Mouse (Mus musculus) ES-Bruce4 (cell line): Measurements from ENCODE around the gene Cbfa2t3. TPM values are rescaled to one million over a fixed set of nuclear protein-coding genes. Genes with fewer than 3 reads are reported as not detected.

Experiments
- H3K27ac ChIP-seq: 2 replicates; pipeline ENCODE4 v1.5.1; 2012; ENCODE audit warnings: low read length, inconsistent platforms; ENCODE audit not compliant: insufficient read depth
- H3K27me3 ChIP-seq: 2 replicates; pipeline ENCODE4 v1.6.1; 2012; ENCODE audit warnings: mild to moderate bottlenecking, low read length, inconsistent platforms; ENCODE audit not compliant: control insufficient read depth, poor library complexity, insufficient read depth, severe bottlenecking
- H3K36me3 ChIP-seq: 2 replicates; pipeline ENCODE4 v1.6.1; 2012; ENCODE audit warnings: inconsistent platforms, mild to moderate bottlenecking, low read length, moderate library complexity; ENCODE audit not compliant: control insufficient read depth, poor library complexity, insufficient read depth, severe bottlenecking
- H3K4me1 ChIP-seq: one replicate; pipeline ENCODE4 v1.8.1; 2011; ENCODE audit warnings: low read length; ENCODE audit not compliant: control insufficient read depth, insufficient read depth
- H3K4me3 ChIP-seq: 2 replicates; pipeline ENCODE4 v1.5.1; 2011; ENCODE audit warnings: low read depth, mild to moderate bottlenecking, low read length
- H3K9ac ChIP-seq: 2 replicates; pipeline ENCODE4 v1.6.1; 2012; ENCODE audit warnings: low read depth, mild to moderate bottlenecking, inconsistent platforms; ENCODE audit not compliant: poor library complexity, severe bottlenecking
- H3K9me3 ChIP-seq: replicated peaks from 2 replicates; pipeline ENCODE4 v1.6.1; 2012; ENCODE audit warnings: mild to moderate bottlenecking, low read length, inconsistent platforms; ENCODE audit not compliant: control insufficient read depth, poor library complexity, insufficient read depth, severe bottlenecking
- CTCF ChIP-seq: IDR thresholded peaks from one replicate; pipeline ENCODE4 v1.8.1; 2011; ENCODE audit warnings: low read depth, low read length
- EP300 ChIP-seq: IDR thresholded peaks from 2 replicates; pipeline ENCODE4 v1.6.1; 2011; ENCODE audit warnings: low read depth, low read length; ENCODE audit not compliant: insufficient read depth
- POLR2A ChIP-seq: IDR thresholded peaks from one replicate; pipeline ENCODE4 v1.8.1; 2011; ENCODE audit warnings: low read length; ENCODE audit not compliant: insufficient read depth
- polyA plus RNA-seq: library from polyadenylated mRNA; stranded (reverse); fragments of >200 nt; gene quantifications from 2 replicates; pipeline ENCODE4 v1.2.4, GENCODE M21; 2011; ENCODE audit warnings: low read depth; ENCODE audit not compliant: missing spikeins, insufficient read depth, insufficient read length

The Cbfa2t3 gene
- polyA plus RNA-seq, 1 experiment: 0.42 TPM

GRCm38 (mm10) chr8:122593240-122593639, 105.7 kb downstream of the Cbfa2t3 start:
- Histone ChIP-seq H3K4me1 (no peaks in the 10 kb centered on the region), H3K9ac (no peak overlapping the region), H3K4me3 (no peak overlapping the region), H3K36me3 (no peaks in the 10 kb centered on the region), H3K27me3 (no peaks in the 10 kb centered on the region), H3K27ac (no peak overlapping the region), H3K9me3 (no peaks in the 10 kb centered on the region)
- TF ChIP-seq EP300 (no peak), CTCF (no peak), POLR2A (no peak)

GRCm38 (mm10) chr8:122586749-122587148, 112.2 kb downstream of the Cbfa2t3 start:
- H3K36me3 ChIP-seq: no peaks in the 10 kb centered on the region
- TF ChIP-seq POLR2A (no peak), EP300 (no peak), CTCF (no peak)
- H3K27me3 ChIP-seq: no peaks in the 10 kb centered on the region
- no peak overlapping the region for H3K9ac ChIP-seq
- peaks cover 8% of the 10 kb centered on the region for H3K4me1 ChIP-seq
- no peak overlapping the region for H3K4me3 ChIP-seq
- H3K27ac ChIP-seq: no peak overlapping the region
- no peaks in the 10 kb centered on the region for H3K9me3 ChIP-seq

- TF ChIP-seq CTCF (no peak), POLR2A (no peak), EP300 (no peak)
- no peaks in the 10 kb centered on the region for H3K27me3 ChIP-seq
- H3K4me1 ChIP-seq: peaks cover 8% of the 10 kb centered on the region
- H3K4me3 ChIP-seq: no peak overlapping the region
- H3K36me3 ChIP-seq: no peaks in the 10 kb centered on the region
- H3K9me3 ChIP-seq: no peaks in the 10 kb centered on the region
- no peak overlapping the region for H3K9ac ChIP-seq
- H3K27ac ChIP-seq: no peak overlapping the region
These were observed 112.7 kb downstream of the Cbfa2t3 start for GRCm38 (mm10) chr8:122586171-122586570.

GRCm38 (mm10) chr8:122585411-122585891, 113.5 kb downstream of the Cbfa2t3 start:
- Histone ChIP-seq H3K4me3 (no peak overlapping the region), H3K4me1 (peaks cover 8% of the 10 kb centered on the region), H3K9ac (no peak overlapping the region), H3K9me3 (no peaks in the 10 kb centered on the region), H3K27ac (no peak overlapping the region), H3K27me3 (no peaks in the 10 kb centered on the region), H3K36me3 (no peaks in the 10 kb centered on the region)
- no peak for TF ChIP-seq POLR2A
- TF ChIP-seq EP300: no peak
- TF ChIP-seq CTCF: no peak

GRCm38 (mm10) chr8:122584981-122585380, 113.9 kb downstream of the Cbfa2t3 start:
- no peak overlapping the region for H3K27ac ChIP-seq
- no peaks in the 10 kb centered on the region for H3K9me3 ChIP-seq
- no peak overlapping the region for H3K4me3 ChIP-seq
- H3K4me1 ChIP-seq: peaks cover 10% of the 10 kb centered on the region
- H3K36me3 ChIP-seq: no peaks in the 10 kb centered on the region
- no peaks in the 10 kb centered on the region for H3K27me3 ChIP-seq
- no peak for TF ChIP-seq EP300
- TF ChIP-seq CTCF: no peak
- TF ChIP-seq POLR2A: no peak
- no peak overlapping the region for H3K9ac ChIP-seq

- Histone ChIP-seq H3K27ac (no peak overlapping the region), H3K4me1 (peaks cover 14% of the 10 kb centered on the region), H3K9ac (no peak overlapping the region), H3K27me3 (no peaks in the 10 kb centered on the region), H3K36me3 (no peaks in the 10 kb centered on the region), H3K4me3 (no peak overlapping the region), H3K9me3 (no peaks in the 10 kb centered on the region)
- no peak for TF ChIP-seq CTCF
These were observed 118.0 kb downstream of the Cbfa2t3 start for GRCm38 (mm10) chr8:122580926-122581325.
